Mouse (Mus musculus) ES-E14 (cell line): Measurements from ENCODE around the gene H1foo.

Source experiments
- CHD2 ChIP-seq: IDR thresholded peaks from 2 replicates; pipeline ENCODE4 v1.6.1; 2014; ENCODE audit warnings: mild to moderate bottlenecking, low read depth, low read length, inconsistent platforms
- HCFC1 ChIP-seq: IDR thresholded peaks from 2 replicates; pipeline ENCODE4 v1.6.1; 2012; ENCODE audit warnings: low read length, inconsistent platforms, borderline replicate concordance; ENCODE audit not compliant: insufficient read depth
- MAFK ChIP-seq: IDR thresholded peaks from 2 replicates; pipeline ENCODE4 v1.6.1; 2014; ENCODE audit warnings: mild to moderate bottlenecking, low read depth, low read length, inconsistent platforms; ENCODE audit not compliant: insufficient read depth
- ZC3H11A ChIP-seq: IDR thresholded peaks from 2 replicates; pipeline ENCODE4 v1.6.1; 2012; ENCODE audit warnings: low read depth, mild to moderate bottlenecking, inconsistent platforms, low read length, borderline replicate concordance
- ZNF384 ChIP-seq: IDR thresholded peaks from 2 replicates; pipeline ENCODE4 v1.6.1; 2012; ENCODE audit warnings: low read depth, low read length, inconsistent platforms

DNA sequence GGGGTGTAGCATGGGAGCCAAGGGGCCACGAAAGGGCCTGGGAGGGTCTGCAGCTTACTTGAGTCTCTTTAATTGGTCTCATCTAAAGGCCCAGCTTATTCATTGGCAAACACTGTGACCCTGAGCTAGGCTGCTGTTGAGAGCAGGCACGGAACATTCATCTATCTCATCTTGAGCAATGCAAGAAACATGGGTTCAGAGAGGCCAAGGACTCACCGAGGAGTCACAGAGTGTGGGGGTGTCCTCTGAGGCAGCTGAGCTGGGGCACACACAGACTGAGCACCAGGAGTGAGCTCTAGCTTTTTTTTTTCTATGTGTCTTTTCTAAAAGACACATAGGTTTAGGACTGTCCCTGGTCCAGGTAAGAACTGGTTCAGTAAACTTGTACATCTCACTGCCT lies 12.3 kb upstream of the H1foo start:
- TF ChIP-seq ZC3H11A (no peak), CHD2 (no peak), HCFC1 (no peak), MAFK (no peak), ZNF384 (no peak)
